Mouse (Mus musculus): ENCODE data around the gene Rfwd3. TPM values are rescaled to one million over a fixed set of nuclear protein-coding genes. Genes with fewer than 3 reads are reported as not detected.
A peak's percentile ranks its signal among the peaks of the same experiment; 100 is the strongest.

Gene Rfwd3
- polyA plus RNA-seq, 1 experiment: 9.0 TPM

DNA sequence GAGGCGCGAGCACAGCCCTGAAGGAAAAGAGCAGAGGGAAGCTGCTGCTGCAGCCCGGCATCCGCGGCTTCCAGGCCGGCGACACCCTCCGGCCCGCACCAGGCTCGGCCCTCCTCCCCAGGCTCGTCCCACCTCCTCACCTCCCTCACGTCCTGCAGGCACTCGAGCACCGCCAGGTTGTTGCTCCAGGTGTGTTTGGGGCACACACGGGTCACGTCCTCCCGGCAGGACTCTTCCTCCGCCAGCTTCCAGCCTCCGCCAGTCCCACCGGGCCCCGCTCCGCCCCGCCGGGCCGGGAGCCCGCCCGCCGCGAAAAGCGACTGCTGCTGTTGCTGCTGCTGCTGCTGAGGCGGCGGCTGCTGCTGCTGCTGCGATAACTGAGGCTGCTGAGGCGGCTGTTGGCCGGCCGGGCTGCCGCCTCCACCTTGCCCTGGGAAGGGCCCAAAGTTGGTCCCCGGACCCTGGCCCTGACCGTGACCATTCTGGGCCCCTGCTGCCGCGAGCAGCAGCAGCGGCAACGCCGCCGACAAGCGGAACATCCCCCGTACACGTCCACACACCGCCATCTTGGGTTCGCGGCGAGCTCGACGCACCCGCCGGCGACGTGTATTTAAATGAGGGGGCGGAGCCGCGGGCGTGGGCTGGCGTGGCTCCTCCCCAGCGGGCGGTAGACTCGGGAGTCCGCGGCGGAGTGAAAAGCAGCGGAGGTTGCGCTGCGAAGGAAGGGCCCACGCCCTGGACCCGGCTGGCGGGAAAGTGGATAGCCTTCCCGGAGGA is 41.2 kb downstream of the Rfwd3 start, which contains the start of gene Glg1:
Glg1 (minus strand) TSS at position 586 of the 777 bp plus-strand sequence.
- Histone ChIP-seq H3ac (ENCODE audit: control insufficient read depth, insufficient read length) (peak within 1 kb of the TSS; percentile 51), H3K4me3 (peak within 1 kb of the TSS; percentile 76), H3K36me3 (ENCODE audit: control insufficient read depth, insufficient read depth) (no peaks in the 10 kb centered on the region), H3K79me2 (ENCODE audit: control insufficient read depth, insufficient read depth) (peaks cover 44% of the 10 kb centered on the region), H3K27me3 (ENCODE audit: control insufficient read depth, insufficient read depth, insufficient read length) (no peaks in the 10 kb centered on the region), H3K4me2 (ENCODE audit: low read depth) (peak within 1 kb of the TSS; percentile 88)
- TF ChIP-seq POLR2A (IDR thresholded peaks at IDR 0.05; ENCODE audit: insufficient read length, low read depth) (peak; percentile 96), MYOG (IDR thresholded peaks at IDR 0.05; ENCODE audit: control insufficient read depth in 1 of 3, insufficient read depth in 1 of 3, insufficient read length in 2 of 3, low read depth in 2 of 3) (no peak), E2F4 (IDR thresholded peaks at IDR 0.05; ENCODE audit: insufficient read depth) (peak; percentile 27), POLR2AphosphoS2 (IDR thresholded peaks at IDR 0.05; ENCODE audit: insufficient read length, low read depth) (peak; percentile 99), SRF (IDR thresholded peaks at IDR 0.05; ENCODE audit: control insufficient read depth, insufficient read length, low read depth) (no peak)

DNA sequence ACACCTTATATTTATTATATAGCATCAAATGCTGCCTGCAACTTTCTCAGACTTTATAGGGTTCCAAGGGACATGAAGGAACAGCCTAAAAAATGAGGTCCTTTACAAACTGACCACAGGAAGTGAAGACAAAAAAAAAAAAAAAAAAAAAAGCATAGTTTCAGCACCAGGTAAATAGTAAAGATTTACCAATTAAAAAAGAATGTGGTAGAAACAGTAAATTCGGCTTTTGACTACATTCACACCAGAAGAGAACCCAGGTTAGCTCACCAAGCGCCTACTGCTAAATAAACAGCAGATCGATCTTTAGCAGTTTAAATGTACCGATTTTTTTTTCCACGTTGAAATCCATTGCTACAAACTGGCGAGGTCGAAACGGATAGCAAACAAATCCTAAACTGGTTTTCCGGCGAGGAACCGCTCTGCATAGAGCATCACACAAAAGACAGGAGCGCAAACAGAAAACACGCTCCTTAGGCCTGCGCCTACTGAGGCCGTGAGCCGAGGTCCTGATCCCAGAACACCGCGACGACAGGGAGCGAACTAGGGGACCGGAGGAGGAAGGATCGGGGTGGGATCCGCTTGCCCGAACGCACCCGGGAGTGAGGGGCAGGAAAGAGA is 41.9 kb downstream of the Rfwd3 start:
- peaks cover 51% of the 10 kb centered on the region for H3K79me2 ChIP-seq (ENCODE audit: control insufficient read depth, insufficient read depth)
- no peak for TF ChIP-seq POLR2AphosphoS2 (IDR thresholded peaks at IDR 0.05; ENCODE audit: insufficient read length, low read depth)
- no peak for TF ChIP-seq CEBPB (IDR thresholded peaks at IDR 0.05; ENCODE audit: insufficient read depth, poor library complexity, severe bottlenecking)
- TF ChIP-seq USF1 (IDR thresholded peaks at IDR 0.05; ENCODE audit: low read depth): no peak
- TF ChIP-seq MYOG (IDR thresholded peaks at IDR 0.05; ENCODE audit: control insufficient read depth in 1 of 3, insufficient read depth in 1 of 3, insufficient read length in 2 of 3, low read depth in 2 of 3): no peak
- no peak for TF ChIP-seq REST (IDR thresholded peaks at IDR 0.05; ENCODE audit: insufficient read depth, insufficient read length)
- no peak for TF ChIP-seq SRF (IDR thresholded peaks at IDR 0.05; ENCODE audit: control insufficient read depth, insufficient read length, low read depth)
- TF ChIP-seq E2F4 (IDR thresholded peaks at IDR 0.05; ENCODE audit: insufficient read depth): no peak
- no peak for TF ChIP-seq POLR2A (IDR thresholded peaks at IDR 0.05; ENCODE audit: insufficient read length, low read depth)
- no peak for TF ChIP-seq MAX (IDR thresholded peaks at IDR 0.05; ENCODE audit: low read depth)
- no peak for TF ChIP-seq MYOD1 (IDR thresholded peaks at IDR 0.05; ENCODE audit: control insufficient read depth in 1 of 3, insufficient read length in 2 of 3, low read depth in 2 of 3)
- no peak for TF ChIP-seq TCF3 (IDR thresholded peaks at IDR 0.05; ENCODE audit: insufficient read length, low read depth)
- no peak for TF ChIP-seq TCF12 (IDR thresholded peaks at IDR 0.05; ENCODE audit: insufficient read depth, poor library complexity, severe bottlenecking)

DNA sequence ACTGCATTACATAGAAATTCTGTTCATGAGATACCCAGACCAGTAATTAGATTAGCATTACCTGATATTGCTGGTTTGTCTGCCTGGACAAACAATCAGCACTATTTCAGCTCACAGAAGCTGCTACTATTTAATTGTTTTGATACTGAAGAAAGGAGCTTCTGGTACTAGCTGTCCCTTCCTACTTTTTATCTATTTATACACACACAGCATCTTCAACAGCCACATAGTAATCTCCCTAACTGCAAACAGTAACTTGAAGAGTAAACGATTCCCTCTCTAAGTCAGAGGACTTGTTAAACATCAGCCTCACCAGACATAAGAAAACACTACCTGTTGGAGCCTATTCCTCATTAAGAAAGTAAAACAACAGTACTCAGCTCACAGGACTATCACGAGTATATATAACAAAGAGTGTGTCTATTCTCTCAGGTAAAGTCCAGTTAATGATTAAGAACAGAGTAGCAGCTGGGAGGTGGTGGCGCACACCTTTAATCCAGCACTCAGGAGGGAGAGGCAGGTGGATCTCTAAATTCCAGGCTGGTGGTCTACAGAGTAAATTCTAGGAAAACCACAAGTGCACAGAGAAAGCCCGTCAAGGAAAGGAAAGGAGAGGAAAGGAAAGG is 47.4 kb downstream of the Rfwd3 start:
- Histone ChIP-seq H3K27me3 (ENCODE audit: control insufficient read depth, insufficient read depth, insufficient read length) (no peaks in the 10 kb centered on the region), H3K4me2 (ENCODE audit: low read depth) (no peak overlapping the region), H3K4me3 (no peak overlapping the region), H3K36me3 (ENCODE audit: control insufficient read depth, insufficient read depth) (no peaks in the 10 kb centered on the region), H3ac (ENCODE audit: control insufficient read depth, insufficient read length) (no peak overlapping the region), H3K79me2 (ENCODE audit: control insufficient read depth, insufficient read depth) (peaks cover 97% of the 10 kb centered on the region)
- TF ChIP-seq MAX (IDR thresholded peaks at IDR 0.05; ENCODE audit: low read depth) (no peak), SRF (IDR thresholded peaks at IDR 0.05; ENCODE audit: control insufficient read depth, insufficient read length, low read depth) (no peak), POLR2A (IDR thresholded peaks at IDR 0.05; ENCODE audit: insufficient read length, low read depth) (no peak), TCF3 (IDR thresholded peaks at IDR 0.05; ENCODE audit: insufficient read length, low read depth) (no peak)

More for the DNA sequence above, 41.9 kb downstream of the Rfwd3 start:
- Histone ChIP-seq H3K4me2 (ENCODE audit: low read depth) (peak overlapping the region; percentile 75), H3K27me3 (ENCODE audit: control insufficient read depth, insufficient read depth, insufficient read length) (no peaks in the 10 kb centered on the region), H3ac (ENCODE audit: control insufficient read depth, insufficient read length) (peak overlapping the region; percentile 51), H3K36me3 (ENCODE audit: control insufficient read depth, insufficient read depth) (no peaks in the 10 kb centered on the region), H3K4me3 (peak overlapping the region; percentile 76)

DNA sequence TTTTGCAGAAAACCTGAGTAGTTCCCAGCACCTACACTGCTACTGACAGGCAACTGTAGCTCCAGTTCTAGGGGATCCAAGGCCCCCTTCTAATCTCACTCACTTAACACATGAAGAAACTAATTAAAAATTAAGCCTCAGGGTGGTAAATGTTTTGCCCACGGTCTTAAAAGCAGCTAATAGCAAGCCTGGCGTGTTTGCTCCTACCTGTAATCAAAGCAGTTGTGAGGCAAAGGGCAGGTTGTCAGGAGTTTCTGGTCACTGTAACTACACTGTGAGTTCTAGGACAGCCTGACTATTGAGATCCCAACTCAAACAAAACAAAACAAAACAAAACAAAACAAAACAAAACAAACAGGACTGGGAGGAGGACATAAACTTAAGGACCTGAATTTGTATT is 49.9 kb downstream of the Rfwd3 start:
- TF ChIP-seq POLR2AphosphoS2 (IDR thresholded peaks at IDR 0.05; ENCODE audit: insufficient read length, low read depth) (no peak), SRF (IDR thresholded peaks at IDR 0.05; ENCODE audit: control insufficient read depth, insufficient read length, low read depth) (no peak), E2F4 (IDR thresholded peaks at IDR 0.05; ENCODE audit: insufficient read depth) (no peak), POLR2A (IDR thresholded peaks at IDR 0.05; ENCODE audit: insufficient read length, low read depth) (no peak), MYOD1 (IDR thresholded peaks at IDR 0.05; ENCODE audit: control insufficient read depth in 1 of 3, insufficient read length in 2 of 3, low read depth in 2 of 3) (no peak), TCF12 (IDR thresholded peaks at IDR 0.05; ENCODE audit: insufficient read depth, poor library complexity, severe bottlenecking) (no peak), MYOG (IDR thresholded peaks at IDR 0.05; ENCODE audit: control insufficient read depth in 1 of 3, insufficient read depth in 1 of 3, insufficient read length in 2 of 3, low read depth in 2 of 3) (no peak), USF1 (IDR thresholded peaks at IDR 0.05; ENCODE audit: low read depth) (no peak), REST (IDR thresholded peaks at IDR 0.05; ENCODE audit: insufficient read depth, insufficient read length) (no peak)

More for the DNA sequence above, 49.9 kb downstream of the Rfwd3 start:
- no peak overlapping the region for H3K4me2 ChIP-seq (ENCODE audit: low read depth)
- H3K79me2 ChIP-seq (ENCODE audit: control insufficient read depth, insufficient read depth): peaks cover 94% of the 10 kb centered on the region
- H3K4me3 ChIP-seq: no peak overlapping the region
- H3K36me3 ChIP-seq (ENCODE audit: control insufficient read depth, insufficient read depth): no peaks in the 10 kb centered on the region
- no peaks in the 10 kb centered on the region for H3K27me3 ChIP-seq (ENCODE audit: control insufficient read depth, insufficient read depth, insufficient read length)
- H3ac ChIP-seq (ENCODE audit: control insufficient read depth, insufficient read length): no peak overlapping the region
